Mouse (Mus musculus) layer of hippocampus, postnatal 10 days (tissue): ENCODE measurements around the gene Epgn. TPM values are rescaled to one million over a fixed set of nuclear protein-coding genes. Genes with fewer than 3 reads are reported as not detected.

Source experiments
- DNase-seq, 2 experiments: peaks; one replicate each; pipeline ENCODE4 v3.0.0; 2021; ENCODE audit warnings: low spot score in 2 of 2
- long read RNA-seq: library from polyadenylated mRNA; stranded (forward); transcript quantifications from one replicate; pipeline ENCODE4 v2.0.0, GENCODE M21; 2023
- total RNA-seq, 2 experiments: library from RNA; stranded (reverse); gene quantifications; 2 replicates each; pipeline ENCODE4 v1.2.3; 2021

Gene Epgn
- under 1 TPM in 1 of 2 experiments, not detected in 1; 0.33 TPM for total RNA-seq
- long read RNA-seq = 0 reads

DNA sequence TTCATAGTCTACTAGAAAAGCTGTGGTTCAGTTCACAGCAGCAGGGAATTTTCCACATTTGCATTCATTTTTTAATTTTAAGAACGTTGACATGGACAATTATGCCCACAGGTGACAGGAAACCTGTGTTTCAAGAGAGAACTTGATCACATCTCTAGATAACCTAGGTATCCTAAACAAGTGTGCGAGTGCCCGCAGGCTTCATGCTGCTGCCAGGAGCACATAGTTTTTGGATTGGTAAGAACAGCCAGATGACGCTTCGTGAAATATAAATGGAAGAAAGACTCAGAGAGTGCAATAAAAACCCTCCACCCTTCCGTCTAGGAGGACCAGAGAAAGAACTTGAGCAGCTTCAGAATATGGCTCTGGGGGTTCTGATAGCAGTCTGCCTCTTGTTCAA lies at the start of gene Epgn:
Gene Epgn (plus strand): TSS at position 301 of the 400 bp plus-strand sequence.
- DNase-seq = no peak

DNA sequence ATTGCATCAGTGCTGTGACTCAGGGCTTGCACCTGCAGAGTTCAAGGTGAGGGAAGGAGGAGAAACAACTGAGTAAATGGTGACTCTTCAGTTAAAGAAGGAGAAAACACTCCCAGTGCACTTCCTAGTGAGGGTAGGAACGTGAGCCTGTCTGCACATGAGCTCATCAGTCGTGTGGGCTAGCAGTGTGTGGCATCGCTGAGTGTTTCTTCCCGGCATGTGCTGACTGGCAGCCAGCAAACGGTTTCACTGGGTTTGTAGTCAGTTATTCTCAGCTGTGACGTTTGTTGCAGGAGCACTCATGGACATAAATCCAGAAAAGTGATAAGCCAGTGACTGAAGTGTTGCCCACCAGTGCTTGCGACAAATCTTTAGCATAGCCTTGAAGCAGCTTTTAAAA lies 47.0 kb upstream of the Epgn start:
- DNase-seq = no peak

DNA sequence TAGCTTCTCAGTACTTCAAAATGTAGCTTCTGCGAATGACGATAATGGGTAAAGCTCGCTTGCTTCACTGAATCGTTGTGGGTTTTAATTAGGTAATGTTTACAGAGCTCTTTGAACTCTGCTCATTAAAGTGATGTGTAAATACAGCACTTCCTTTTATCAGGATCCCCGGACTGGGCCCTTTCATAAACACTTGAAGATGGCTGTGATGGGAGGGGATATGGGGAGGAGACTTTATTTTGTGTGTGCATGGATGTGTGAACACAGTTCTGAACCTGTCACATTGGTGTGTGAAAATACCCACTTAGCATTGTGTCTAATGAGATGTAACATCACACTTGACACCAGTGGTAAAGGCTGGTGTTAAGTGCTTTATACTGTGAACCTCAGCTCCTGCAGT lies 39.7 kb upstream of the Epgn start:
- no peak for DNase-seq

DNA sequence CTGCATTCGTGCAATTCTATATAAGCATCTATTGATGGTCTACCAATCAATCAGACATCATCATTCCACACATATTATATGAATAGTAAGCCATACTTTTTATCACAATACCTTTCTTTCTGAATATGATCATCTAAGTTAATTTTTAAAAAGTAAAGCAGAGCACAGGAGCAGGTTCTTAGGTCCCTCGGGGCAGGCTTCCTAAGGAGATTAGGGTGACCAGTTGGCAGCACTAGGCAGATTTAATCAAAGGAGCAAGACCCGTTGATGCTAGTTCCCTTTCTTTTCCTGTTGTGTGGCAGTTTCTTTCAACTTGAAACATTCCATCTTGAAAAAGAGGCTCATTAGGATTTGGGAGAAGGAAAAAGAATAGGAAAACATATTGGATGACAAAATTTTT lies 39.1 kb upstream of the Epgn start:
- DNase-seq = no peak

DNA sequence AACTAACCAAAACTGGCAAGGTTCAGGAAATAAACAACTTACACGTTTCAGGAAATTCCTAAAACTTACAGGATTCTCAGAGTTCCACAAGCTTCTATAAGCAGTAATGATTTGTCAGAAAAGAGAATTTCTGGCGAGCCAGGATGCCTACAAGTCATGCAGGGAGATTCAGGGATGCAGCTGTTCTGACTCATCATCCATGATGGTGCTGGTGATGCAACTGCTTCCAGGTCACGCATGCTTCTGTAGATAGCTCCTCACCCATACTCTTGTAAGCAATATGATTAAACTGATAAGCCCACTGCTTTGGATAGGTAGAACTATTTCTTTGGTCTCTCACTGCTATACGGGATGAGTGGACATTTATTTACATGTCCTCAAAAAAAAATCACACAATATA lies 38.7 kb upstream of the Epgn start:
- no peak for DNase-seq

DNA sequence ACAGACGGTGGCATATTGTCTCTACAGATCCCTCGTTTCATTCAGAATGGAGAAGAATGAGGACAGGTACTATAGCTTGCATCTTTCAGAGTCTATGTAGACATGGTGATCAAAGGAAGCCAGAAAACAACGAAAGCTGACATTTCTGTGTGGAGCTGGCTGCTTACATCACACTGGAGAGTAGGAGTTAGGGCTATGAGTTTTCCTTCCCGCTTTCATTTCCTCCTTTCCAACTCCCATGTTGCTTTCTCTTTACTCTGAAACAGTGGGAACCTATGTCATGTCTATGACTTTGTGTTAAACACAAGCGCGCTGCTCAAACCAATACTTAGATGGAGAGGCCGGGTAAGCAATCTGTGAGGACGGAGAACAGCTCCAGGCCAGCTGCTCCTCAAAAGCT lies 27.3 kb upstream of the Epgn start:
- DNase-seq = no peak

DNA sequence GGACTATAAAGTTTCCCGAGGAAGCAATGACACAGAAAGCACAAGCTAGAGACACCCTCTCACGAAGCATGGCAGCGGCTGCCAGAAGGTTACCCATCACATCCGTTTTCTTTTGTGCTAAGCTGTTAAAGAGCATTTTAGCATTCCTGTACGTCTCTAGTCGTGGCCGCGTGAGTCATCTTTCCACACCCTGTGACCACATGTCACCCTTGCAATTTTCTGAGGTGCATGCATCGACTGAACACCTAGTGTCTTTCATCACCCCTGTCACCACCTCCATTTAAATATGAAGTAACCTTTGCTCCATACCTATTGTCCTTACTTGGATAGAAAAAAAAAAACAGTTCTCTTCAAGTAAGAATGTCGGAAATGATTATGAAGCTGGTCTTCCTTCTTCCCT lies 12.0 kb upstream of the Epgn start:
- DNase-seq = no peak

DNA sequence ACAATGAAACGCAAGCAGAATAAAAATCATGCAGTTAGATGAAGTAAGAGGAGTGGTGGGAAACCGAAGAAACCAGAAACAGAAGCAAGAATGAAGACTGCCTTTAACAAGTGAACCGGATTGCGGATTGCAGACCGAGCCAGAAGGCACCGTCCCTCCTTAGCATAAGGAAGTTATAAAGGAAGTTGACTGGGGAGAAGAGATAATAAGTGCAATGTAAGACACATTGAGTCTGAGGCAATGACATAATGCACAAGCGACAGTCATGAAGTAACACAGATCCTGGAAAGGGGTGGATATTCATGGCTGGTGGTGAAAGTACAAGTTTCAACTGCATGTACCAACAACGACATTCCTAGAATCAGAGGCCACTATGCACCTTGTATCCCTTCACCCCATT lies 4.2 kb upstream of the Epgn start:
- no peak for DNase-seq

DNA sequence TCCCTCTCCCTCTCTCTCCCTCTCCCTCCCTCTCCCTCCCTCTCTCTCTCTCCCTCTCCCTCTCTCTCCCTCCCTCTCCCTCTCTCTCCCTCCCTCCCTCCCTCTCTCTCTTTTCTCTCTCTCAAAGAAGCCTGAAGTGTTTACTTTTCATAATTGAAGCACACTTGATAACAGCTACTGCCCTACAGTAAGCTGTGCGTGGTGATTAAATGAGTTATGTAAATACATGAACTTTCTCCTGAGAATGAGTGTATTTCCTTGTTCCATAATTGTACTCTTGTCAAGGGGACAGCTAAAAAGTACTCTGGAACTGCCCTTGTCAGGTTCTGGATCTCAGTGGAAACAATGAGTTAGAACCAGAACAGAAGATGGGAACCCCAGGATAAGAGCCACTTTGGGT lies 576 bp downstream of the Epgn start:
- DNase-seq = no peak

DNA sequence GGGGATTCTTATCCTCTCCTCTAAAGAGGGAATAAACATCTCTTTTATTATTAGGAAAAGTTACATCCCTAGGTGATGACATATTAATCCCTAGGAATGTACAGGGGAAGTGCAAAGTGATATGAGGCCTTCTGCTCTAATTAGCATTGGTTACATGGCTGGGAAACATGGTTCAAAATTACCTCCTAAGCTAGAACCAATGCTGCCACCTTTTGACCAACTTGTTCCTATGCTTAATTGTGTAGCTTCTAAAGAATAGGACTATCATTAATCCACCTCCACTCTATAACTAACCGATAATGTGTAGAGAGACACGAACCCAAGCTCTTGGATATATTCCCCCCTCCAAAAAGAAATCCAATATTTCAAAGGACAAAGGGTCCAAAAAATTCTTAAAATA lies 3.4 kb downstream of the Epgn start:
- no peak for DNase-seq

DNA sequence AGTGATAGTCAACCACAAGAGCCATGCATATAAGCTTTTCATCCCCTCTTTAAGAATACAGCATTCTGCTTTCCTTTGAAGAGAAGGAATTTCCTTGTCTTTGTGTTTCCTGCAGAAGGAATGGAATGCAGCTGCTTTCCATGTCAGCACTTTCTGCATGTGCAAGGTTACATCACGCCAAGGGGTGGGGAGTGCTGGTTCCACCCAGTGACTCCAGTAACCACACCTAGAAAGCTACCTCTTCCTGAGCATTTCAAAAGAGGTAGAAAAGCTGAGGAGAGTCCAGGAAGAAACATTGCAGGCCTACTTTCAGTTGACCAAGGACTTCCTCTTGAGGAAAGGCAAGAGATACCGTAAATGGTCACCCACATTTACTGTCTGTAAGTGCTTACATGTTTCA lies 8.1 kb downstream of the Epgn start:
- DNase-seq = no peak

DNA sequence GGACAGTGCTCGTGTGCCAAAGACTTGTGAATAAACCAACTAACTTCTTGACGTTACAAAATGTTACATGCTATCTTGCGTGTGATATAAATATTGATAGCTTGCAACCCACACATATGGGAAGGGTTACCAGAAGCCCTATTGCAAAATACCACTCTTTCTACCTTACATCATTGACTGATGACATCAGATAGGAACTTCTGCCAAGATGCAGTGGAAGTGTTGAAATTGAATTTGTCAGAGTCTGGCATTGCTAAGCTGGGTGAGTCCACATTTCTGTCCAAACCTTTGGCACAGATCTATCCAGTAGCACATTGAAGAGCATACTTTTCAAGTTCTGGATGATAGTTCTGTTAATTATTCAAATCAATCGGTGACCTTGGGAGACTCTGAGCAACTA lies 9.4 kb downstream of the Epgn start:
- DNase-seq = no peak

DNA sequence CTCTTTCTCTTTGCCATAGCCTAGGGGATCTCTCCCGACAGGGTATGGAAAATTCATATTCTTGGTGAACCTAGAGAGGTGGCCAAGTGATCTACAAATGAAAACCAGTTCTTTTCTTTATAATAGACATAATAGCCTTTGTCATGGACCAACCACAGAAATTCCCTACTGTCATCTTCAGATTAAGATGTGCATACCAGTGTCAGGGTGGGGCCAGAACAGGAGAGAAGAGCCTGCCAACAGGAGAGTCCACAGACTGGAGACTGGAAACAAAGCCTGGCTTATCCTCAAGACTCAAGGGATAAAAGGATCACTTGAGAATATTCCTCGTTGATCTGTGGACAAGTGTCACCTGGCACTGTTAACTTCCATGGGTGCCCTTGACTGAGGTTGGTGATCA lies 10.5 kb downstream of the Epgn start:
- DNase-seq = no peak

DNA sequence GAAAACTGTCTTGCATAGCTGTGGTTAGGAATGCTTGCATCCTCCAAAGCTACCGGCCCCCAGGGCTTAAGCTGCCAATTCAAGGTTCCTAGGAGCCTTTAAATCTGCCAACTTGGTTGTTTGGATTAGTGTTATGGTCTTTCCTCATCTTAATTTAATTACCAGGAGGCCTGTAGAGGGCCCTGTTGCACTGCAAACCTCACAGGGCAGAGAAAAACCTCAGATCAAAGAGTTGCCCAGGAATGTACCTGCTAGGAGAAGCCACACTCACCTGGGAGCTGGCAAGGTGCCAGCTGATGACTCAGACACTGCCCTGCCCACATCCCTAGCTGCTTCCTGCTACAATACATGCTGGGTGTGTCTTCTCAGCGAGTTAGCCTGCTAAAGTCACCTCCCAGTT lies 11.3 kb downstream of the Epgn start:
- no peak for DNase-seq

DNA sequence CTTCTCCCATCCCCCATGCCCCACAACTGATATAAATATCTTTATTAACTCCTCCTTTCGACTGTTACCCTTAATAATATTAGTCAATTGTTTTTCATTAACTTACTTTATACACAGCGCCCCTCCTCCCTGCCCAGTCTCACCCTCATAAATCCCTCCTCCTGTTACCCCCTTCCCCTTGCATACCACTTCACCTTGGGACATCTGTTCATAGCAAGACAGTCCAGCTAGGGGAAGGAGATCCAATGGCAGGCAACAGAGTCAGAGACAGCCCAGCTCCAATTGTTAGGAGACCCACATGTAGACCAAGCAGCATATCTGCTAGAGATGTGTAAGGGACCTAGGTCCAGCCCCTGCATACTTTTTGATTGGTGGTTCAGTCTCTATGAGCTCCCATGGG lies 11.7 kb downstream of the Epgn start:
- DNase-seq = no peak

DNA sequence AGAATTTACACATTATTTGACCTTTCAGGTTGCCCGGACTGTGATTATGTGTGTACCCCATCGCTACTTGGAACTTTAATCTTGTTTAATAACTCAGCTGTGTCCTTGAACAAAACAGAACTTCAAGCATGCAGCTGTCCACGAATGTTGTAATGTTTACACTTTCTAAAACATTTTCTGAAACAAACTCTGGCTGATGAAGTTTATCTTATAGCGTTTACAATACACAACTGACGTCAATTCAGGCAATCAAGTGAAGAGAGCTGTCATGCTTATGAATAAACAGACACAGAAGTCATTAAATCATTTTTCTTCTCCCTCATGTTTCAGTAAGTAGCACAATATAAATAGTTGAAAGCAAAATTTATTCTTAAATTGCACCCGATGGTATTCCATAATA lies 20.7 kb downstream of the Epgn start:
- DNase-seq = no peak

DNA sequence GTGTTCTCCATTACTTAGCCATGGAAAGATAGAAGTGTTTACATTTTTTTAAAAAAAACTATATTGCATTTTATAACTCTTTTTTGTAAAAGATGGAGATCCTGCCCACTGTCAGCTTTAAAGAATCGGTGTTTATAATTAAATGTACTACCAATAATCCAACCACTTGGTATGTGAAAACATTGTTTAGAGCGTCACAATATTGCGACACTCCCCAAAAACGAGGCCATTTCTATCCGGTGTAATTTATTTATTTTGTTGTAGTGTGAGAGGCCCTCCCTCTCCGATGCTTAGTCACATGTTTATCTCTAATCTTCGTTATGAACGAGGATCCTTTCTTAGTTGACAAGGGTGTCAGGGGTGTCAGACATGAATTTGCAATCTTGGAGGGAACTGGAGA lies 21.1 kb downstream of the Epgn start:
- no peak for DNase-seq

DNA sequence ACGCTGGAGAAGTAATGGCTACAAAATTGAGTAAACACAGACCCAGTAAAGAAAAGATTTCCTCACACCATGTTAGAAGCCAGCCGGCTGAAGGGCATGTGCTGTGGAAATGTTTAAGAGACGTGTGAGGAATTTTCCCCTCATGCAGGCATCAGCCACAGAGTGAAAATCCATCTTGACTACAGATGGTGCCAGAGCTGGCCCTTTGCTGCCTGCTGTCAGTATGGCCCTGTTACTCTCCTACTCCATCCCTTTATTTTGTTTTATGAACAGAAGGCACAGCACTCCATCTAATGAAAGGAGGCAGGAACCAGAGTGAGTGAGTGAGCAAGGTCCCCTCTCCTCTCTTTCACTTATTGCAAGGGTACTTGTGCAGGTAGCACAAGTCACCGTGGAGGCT lies 45.1 kb downstream of the Epgn start:
- DNase-seq = no peak

DNA sequence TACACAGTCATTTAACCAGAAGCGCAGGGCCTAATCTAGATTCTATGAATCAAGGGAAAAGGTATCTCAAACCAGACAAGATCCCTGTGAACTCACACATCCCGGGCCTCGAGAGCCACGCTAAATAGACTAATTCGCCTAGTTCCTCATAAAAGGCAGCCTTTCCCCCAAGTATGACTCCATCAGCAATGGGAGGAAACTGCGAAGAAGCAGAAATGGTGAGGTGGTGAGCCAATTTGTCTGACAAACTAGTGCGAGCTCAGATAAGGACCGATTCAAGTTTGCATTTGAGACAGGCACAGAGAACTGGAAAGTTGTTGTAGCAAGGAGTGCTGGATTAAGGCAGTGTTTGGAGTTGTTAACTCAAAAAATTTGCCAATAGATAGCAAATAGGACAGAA lies 46.4 kb downstream of the Epgn start:
- DNase-seq = no peak

DNA sequence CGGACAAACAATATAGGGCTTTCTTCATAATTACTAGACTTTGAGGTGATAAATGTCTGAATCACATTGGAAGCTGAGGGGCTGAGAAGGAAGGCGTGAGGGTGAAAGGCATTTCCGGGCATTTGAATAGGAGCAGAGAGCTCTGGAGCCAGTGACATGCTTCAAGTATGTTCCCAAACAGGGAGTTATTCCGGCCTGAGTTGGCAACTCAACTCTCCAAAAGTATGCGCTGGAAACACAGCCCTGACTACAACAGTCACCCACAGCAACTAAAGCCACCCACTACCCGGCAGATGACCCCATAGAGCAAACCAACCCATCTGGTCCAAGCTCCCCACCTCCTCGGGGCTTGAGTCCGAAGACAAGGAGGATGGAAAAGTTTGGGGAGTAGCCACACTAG lies 46.8 kb downstream of the Epgn start:
- DNase-seq = no peak

DNA sequence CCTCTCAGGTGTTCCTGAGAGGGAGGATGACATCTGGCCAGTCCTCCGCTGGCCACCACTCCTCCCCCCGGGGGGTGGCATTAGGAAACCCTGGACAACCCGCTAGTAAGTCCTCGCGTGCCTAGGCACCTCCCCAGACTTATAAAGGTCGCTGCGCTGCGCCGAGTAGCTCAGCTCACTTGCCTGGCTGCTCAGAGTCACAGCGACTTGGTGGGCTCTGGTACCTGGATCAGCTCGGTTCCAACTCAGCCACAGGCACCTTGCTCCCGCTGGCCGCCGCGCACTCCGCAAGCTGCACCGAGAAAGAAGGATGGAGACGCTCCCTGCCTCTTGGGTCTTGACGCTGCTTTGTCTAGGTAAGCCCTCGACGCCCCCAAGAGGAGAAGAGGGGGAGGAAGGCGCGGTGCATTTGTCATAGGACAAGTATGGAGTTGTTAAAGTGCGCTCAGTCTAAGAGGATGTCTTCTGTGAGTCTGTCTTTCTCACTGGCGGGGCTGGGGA lies 47.2 kb downstream of the Epgn start, which contains the start of gene Ereg:
Gene Ereg (plus strand): TSS at position 173 of the 501 bp plus-strand sequence.
- DNase-seq = no peak

DNA sequence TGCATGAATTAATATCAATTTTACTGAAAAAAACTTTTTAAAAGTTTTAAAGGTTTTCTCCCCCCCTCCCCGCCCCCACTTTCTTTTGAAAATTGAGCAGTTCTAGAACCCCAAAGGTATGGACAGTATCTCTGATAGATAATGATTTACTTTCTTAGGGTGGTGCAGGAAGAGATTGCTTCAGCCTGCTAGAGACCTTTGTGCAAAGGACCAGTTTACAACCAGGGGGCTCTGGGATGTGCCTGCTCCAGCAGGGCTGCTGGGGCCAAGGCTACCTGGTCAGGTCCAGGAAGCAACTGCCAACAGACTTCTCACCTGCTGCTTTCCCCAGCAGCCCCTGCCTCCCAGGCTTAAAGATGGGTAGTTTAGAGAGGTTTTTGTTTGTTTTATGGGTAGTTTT lies 47.8 kb downstream of the Epgn start:
- no peak for DNase-seq

DNA sequence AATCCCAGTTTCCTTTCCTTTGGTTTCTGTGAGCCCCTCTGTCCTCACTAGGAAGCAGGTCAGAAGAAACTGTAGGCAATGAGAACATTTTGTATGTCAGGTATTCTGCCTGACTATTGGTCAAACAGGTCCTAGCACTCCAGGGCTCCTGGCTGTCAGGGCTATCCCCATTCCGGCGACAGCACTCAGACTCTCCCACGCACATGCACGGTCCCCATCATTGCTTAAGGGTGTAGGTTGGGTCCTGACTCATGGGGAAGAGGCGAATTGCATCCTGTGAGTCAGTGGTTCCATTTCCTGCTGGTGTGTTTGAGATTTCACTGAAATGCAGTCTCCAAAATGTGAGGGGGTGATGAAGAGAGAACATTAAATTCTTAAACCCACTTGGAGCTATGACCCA lies 55.8 kb downstream of the Epgn start:
- DNase-seq = no peak
